Mouse (Mus musculus) gastrocnemius, postnatal 4 days (tissue): ENCODE measurements around the gene Olfr1265. TPM values are rescaled to one million over a fixed set of nuclear protein-coding genes. Genes with fewer than 3 reads are reported as not detected.

Experiments
- DNase-seq, 2 experiments: peaks; one replicate each; pipeline ENCODE4 v3.0.0; 2021 to 2022; ENCODE audit warnings: low spot score in 2 of 2, mixed read lengths in 2 of 2
- long read RNA-seq, 2 experiments: library from polyadenylated mRNA; stranded (forward); transcript quantifications; one replicate each; pipeline ENCODE4 v2.0.0; 2021
- total RNA-seq, 2 experiments: library from RNA; stranded (reverse); gene quantifications; 2 replicates each; pipeline ENCODE4 v1.2.3; 2021

The Olfr1265 gene
- total RNA-seq: not detected
- long read RNA-seq, experiment 1: 0 reads
- long read RNA-seq, experiment 2: 0 reads

- no peak for DNase-seq
Measured at GRCm38 (mm10) chr2:90035037-90035436, at the start of gene Olfr1265. Olfr1265 (plus strand) TSS chr2:90035337.

DNA sequence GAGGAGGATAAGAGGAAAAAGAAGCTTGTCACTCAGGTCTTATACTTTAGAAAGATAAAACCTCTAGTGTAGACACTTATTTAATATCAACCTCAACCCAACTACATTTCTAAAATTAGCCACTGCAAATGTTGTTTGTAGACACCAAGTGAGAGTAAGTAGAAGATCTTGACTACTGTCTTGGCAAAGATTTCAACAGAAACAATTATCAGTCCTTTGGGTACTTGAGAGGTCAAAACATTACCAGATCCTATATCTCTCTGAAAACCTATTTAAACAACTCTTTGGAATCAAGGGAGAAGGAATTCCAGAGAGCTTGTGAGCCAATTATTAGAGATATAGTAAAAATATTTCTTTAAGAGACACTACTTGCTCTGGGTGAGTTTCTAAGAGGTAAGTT lies 44.2 kb upstream of the Olfr1265 start, which contains the start of gene Olfr1261:
Gene Olfr1261, plus strand, starts transcription at position 301 of the 400 bp plus-strand sequence.
- DNase-seq: no peak

DNA sequence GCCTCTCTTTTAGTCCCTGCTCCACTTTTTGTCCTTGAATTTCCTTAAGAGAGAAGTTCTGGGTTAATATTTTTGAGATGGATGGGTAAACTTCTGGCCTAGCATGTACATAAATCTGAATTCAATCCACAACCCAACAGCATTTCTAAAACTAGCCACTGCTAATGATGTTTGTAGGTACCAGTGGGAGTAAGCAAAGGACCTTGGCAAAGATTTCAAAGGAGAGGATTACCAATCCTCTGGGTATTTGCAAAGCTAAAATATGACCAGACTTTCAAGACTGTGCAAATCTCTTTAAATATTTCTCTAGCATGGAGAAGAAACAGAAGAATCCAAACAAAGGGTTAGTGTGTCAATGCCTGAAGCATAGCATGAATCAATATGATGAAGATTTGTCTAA lies 35.3 kb upstream of the Olfr1265 start, which contains the start of gene Olfr1262:
Gene Olfr1262, plus strand, starts transcription at position 301 of the 400 bp plus-strand sequence.
- DNase-seq: no peak

- no peak for DNase-seq
Measured at GRCm38 (mm10) chr2:90011831-90012230, 23.3 kb upstream of the Olfr1265 start, which contains the start of gene Olfr1263. Olfr1263 (plus strand) TSS chr2:90012131.

DNA sequence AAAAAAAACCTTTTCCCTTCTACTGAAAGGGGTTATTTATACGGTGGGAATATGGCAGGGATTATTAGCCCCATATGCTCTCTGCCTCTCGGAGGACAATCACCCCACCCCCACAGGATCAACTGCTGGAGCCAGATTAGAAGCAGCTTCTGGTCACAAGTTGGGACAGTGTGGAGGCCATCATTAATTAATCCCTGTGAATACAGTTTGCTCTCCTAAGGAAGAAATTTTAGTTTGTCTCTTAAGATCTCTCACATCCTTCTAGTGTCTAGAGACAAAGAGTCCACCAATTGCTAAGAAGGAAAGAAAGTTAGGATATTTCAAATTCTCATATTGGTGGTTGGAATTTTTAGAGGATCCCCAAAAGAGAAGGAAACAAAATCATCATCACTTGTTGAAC lies 9.7 kb upstream of the Olfr1265 start, which contains the start of gene Olfr1264:
Gene Olfr1264, minus strand, starts transcription at position 101 of the 400 bp plus-strand sequence.
- no peak for DNase-seq

- DNase-seq: no peak
Measured at GRCm38 (mm10) chr2:90063494-90063893, 28.4 kb downstream of the Olfr1265 start, which contains the start of gene Olfr140. Olfr140 (minus strand) TSS chr2:90063594.

- DNase-seq: no peak
Measured at GRCm38 (mm10) chr2:90070065-90070464, 34.9 kb downstream of the Olfr1265 start.

Other genes starting within 250 kb of the Olfr1265 start
- gene Olfr1254, start 241.7 kb upstream of the Olfr1265 start, total RNA-seq: not detected
- not detected for gene Olfr1255, start 223.3 kb upstream of the Olfr1265 start, total RNA-seq
- not detected for gene Olfr1256, start 193.8 kb upstream of the Olfr1265 start, total RNA-seq
- not detected for gene Olfr48, start 187.1 kb upstream of the Olfr1265 start, total RNA-seq
- gene Olfr1257, start 156.9 kb upstream of the Olfr1265 start, total RNA-seq: not detected
- gene Olfr1258, start 108.0 kb upstream of the Olfr1265 start, total RNA-seq: not detected
- gene Olfr1259, start 86.7 kb upstream of the Olfr1265 start, total RNA-seq: not detected
- gene Olfr1260, start 61.0 kb upstream of the Olfr1265 start, total RNA-seq: not detected
- not detected for gene Olfr1261, start 44.1 kb upstream of the Olfr1265 start, total RNA-seq
- gene Olfr1262, start 35.2 kb upstream of the Olfr1265 start, total RNA-seq: not detected
- gene Olfr1263, start 23.2 kb upstream of the Olfr1265 start, total RNA-seq: not detected
- gene Olfr1264, start 9.8 kb upstream of the Olfr1265 start, total RNA-seq: not detected
- gene Olfr140, start 28.3 kb downstream of the Olfr1265 start, total RNA-seq: not detected
- gene Olfr1269, start 86.1 kb downstream of the Olfr1265 start, total RNA-seq: not detected
- not detected for gene Olfr32, start 107.0 kb downstream of the Olfr1265 start, total RNA-seq
- gene Olfr1270, start 117.8 kb downstream of the Olfr1265 start, total RNA-seq: not detected
- gene Olfr1506, start 189.2 kb downstream of the Olfr1265 start, total RNA-seq: under 1 TPM in 1 of 2 experiments, not detected in 1; 0.13 TPM
- gene Olfr142, start 222.3 kb downstream of the Olfr1265 start, total RNA-seq: not detected
- not detected for gene Olfr1271, start 235.7 kb downstream of the Olfr1265 start, total RNA-seq